Mouse (Mus musculus) liver, adult 2 months (tissue): ENCODE results near the gene Prss8.

Experiments used
- CTCF ChIP-seq: fragments of 200-500 bp; IDR thresholded peaks from 2 replicates; pipeline ENCODE4 v1.5.1; 2011; ENCODE audit warnings: low read depth, low read length, control low read depth
- POLR2A ChIP-seq: fragments of 200-500 bp; IDR thresholded peaks from 2 replicates; pipeline ENCODE4 v1.6.1; 2011; ENCODE audit warnings: low read length, control low read depth; ENCODE audit not compliant: insufficient read depth; ENCODE audit errors: extremely low read depth

DNA sequence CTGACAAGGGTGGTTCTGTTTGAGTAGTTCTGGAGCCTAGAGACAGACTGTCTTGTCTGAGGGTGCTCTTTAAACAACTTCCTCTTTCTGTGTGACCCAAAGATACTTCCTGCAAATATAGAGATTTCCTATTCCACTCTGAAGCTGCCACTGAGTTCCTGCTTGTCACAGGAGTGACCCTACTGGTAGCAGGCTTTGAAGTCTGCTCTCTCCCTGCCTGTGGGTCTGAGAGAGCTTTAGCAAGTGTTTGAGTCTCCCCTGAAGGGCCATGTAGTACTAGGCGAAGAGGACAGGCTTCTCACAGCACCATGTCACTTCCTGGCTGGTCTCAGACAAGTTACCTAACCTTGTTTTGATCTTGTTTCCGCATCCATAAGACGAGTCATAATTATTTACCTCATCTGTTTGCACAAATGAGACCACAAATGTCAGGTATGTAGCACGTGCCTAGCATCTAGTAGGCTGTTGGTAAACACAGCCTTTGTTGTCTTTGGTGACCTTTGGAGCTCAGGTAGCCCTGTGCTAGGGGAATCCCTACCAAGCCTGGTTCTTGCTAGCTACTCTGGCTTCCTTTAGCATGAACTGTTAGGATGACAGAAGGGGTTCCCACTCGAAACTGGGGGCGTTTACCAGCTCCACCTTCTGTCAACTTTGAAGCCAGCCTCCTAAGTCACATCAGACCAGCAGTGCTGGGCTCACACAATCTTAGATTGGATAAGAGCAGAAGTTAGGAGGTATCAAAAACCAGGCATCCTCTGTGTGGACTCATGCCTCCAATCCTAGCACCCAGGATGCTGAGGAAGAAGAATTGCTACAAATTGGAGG, 7.2 kb downstream of the Prss8 start:
- TF ChIP-seq POLR2A, result no peak
- no peak for TF ChIP-seq CTCF
